Mouse (Mus musculus): ENCODE measurements around the gene Gjd3.

Gene Gjd3

GRCm38 (mm10) chr11:98932293-98933091, 50.3 kb downstream of the Gjd3 start:
- no peak for DNase-seq (ENCODE audit: low spot score)
